Mouse (Mus musculus): ENCODE results near the gene Alcam. TPM values are rescaled to one million over a fixed set of nuclear protein-coding genes. Genes with fewer than 3 reads are reported as not detected.

The Alcam gene
- polyA plus RNA-seq, 1 experiment: 39.1 TPM

GRCm38 (mm10) chr16:52406072-52406471, 47.8 kb downstream of the Alcam start:
- TF ChIP-seq POLR2A (IDR thresholded peaks at IDR 0.05; ENCODE audit: borderline replicate concordance, extremely low read depth, insufficient read depth, insufficient read length, poor library complexity, severe bottlenecking) (no peak), CTCF (IDR thresholded peaks at IDR 0.05; ENCODE audit: borderline replicate concordance, extremely low read depth, insufficient read depth, insufficient read length) (no peak)
- no peak for DNase-seq (ENCODE audit: low read depth)

DNA sequence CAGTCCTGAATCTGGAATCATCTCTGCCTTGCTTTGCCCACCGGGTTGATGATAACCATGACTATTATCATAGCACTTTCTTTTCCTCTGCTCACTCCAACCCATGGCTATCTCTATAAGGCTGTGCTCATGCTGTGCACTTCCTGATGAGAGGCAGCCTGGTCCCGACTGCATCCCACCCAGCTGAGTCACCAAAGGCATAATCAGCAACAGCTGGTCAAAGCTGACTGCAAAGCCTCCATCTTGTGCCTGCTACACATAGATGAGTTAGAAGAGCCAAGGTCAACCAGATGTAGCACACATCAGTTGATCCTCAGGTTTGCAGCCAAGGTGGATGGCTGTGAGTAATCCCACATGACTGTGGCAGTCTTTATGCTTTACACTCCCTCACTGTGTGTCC, 48.6 kb downstream of the Alcam start:
- DNase-seq (ENCODE audit: low read depth): no peak
- no peak for TF ChIP-seq CTCF (IDR thresholded peaks at IDR 0.05; ENCODE audit: borderline replicate concordance, extremely low read depth, insufficient read depth, insufficient read length)

- no peak for TF ChIP-seq CTCF (IDR thresholded peaks at IDR 0.05; ENCODE audit: borderline replicate concordance, extremely low read depth, insufficient read depth, insufficient read length)
- no peak for TF ChIP-seq POLR2A (IDR thresholded peaks at IDR 0.05; ENCODE audit: borderline replicate concordance, extremely low read depth, insufficient read depth, insufficient read length, poor library complexity, severe bottlenecking)
- DNase-seq (ENCODE audit: low read depth): no peak
Measured at GRCm38 (mm10) chr16:52399112-52399511, 54.8 kb downstream of the Alcam start.

GRCm38 (mm10) chr16:52386781-52387300, 67.0 kb downstream of the Alcam start:
- TF ChIP-seq CTCF (IDR thresholded peaks at IDR 0.05; ENCODE audit: borderline replicate concordance, extremely low read depth, insufficient read depth, insufficient read length) (no peak), POLR2A (IDR thresholded peaks at IDR 0.05; ENCODE audit: borderline replicate concordance, extremely low read depth, insufficient read depth, insufficient read length, poor library complexity, severe bottlenecking) (no peak)
- peak; percentile 88 for DNase-seq (ENCODE audit: low read depth)

GRCm38 (mm10) chr16:52383456-52384185, 70.3 kb downstream of the Alcam start:
- no peak for TF ChIP-seq CTCF (IDR thresholded peaks at IDR 0.05; ENCODE audit: borderline replicate concordance, extremely low read depth, insufficient read depth, insufficient read length)
- no peak for TF ChIP-seq POLR2A (IDR thresholded peaks at IDR 0.05; ENCODE audit: borderline replicate concordance, extremely low read depth, insufficient read depth, insufficient read length, poor library complexity, severe bottlenecking)
- DNase-seq (ENCODE audit: low read depth): peak; percentile 25

DNA sequence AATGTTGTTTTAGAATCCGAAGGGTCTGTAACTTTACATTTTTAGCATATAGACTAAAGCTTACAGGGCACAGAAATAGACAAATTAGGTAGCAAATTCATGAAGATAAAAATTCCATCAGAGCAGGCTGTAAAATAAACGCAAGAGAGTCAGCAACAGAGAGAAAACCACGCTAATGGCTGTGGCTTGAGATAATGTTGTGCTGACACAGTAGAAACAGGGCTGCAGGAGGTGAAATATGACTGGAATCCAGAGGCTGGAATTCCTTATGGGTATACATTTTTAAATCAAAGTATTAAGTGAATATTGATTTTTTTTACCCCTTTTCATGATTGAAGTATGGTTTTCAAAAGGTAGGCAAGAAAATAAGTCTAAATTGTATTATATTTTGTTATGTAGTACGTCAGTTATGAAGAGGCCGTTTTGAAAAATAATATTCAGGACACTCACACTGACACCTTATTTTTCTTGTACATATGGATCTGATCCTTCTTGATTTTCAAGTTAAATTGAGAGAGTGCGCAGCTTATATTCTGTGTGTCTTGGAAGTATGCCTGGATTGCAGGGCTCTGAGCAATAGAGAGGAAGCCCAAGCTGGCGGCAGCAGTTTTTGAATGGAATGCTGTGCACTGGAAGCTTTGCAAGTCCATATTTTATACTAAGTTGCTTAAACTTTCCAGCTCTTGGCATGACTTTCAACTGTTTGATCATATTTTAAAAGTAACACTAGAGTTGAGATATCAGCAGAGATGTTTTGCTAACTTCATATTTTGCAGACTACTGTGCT, 74.9 kb downstream of the Alcam start:
- TF ChIP-seq POLR2A (IDR thresholded peaks at IDR 0.05; ENCODE audit: borderline replicate concordance, extremely low read depth, insufficient read depth, insufficient read length, poor library complexity, severe bottlenecking) (no peak), CTCF (IDR thresholded peaks at IDR 0.05; ENCODE audit: borderline replicate concordance, extremely low read depth, insufficient read depth, insufficient read length) (no peak)
- DNase-seq (ENCODE audit: low read depth): peak; percentile 69

- no peak for TF ChIP-seq CTCF (IDR thresholded peaks at IDR 0.05; ENCODE audit: borderline replicate concordance, extremely low read depth, insufficient read depth, insufficient read length)
- no peak for TF ChIP-seq POLR2A (IDR thresholded peaks at IDR 0.05; ENCODE audit: borderline replicate concordance, extremely low read depth, insufficient read depth, insufficient read length, poor library complexity, severe bottlenecking)
- no peak for DNase-seq (ENCODE audit: low read depth)
Measured at GRCm38 (mm10) chr16:52376827-52377226, 77.0 kb downstream of the Alcam start.

- DNase-seq (ENCODE audit: low read depth): no peak
- no peak for TF ChIP-seq POLR2A (IDR thresholded peaks at IDR 0.05; ENCODE audit: borderline replicate concordance, extremely low read depth, insufficient read depth, insufficient read length, poor library complexity, severe bottlenecking)
- TF ChIP-seq CTCF (IDR thresholded peaks at IDR 0.05; ENCODE audit: borderline replicate concordance, extremely low read depth, insufficient read depth, insufficient read length): no peak
Measured at GRCm38 (mm10) chr16:52371956-52372355, 81.9 kb downstream of the Alcam start.

- DNase-seq (ENCODE audit: low read depth): no peak
- TF ChIP-seq POLR2A (IDR thresholded peaks at IDR 0.05; ENCODE audit: borderline replicate concordance, extremely low read depth, insufficient read depth, insufficient read length, poor library complexity, severe bottlenecking) (no peak), CTCF (IDR thresholded peaks at IDR 0.05; ENCODE audit: borderline replicate concordance, extremely low read depth, insufficient read depth, insufficient read length) (no peak)
Measured at GRCm38 (mm10) chr16:52368521-52368920, 85.4 kb downstream of the Alcam start.

GRCm38 (mm10) chr16:52366915-52367314, 87.0 kb downstream of the Alcam start:
- no peak for DNase-seq (ENCODE audit: low read depth)
- no peak for TF ChIP-seq CTCF (IDR thresholded peaks at IDR 0.05; ENCODE audit: borderline replicate concordance, extremely low read depth, insufficient read depth, insufficient read length)
- TF ChIP-seq POLR2A (IDR thresholded peaks at IDR 0.05; ENCODE audit: borderline replicate concordance, extremely low read depth, insufficient read depth, insufficient read length, poor library complexity, severe bottlenecking): no peak

DNA sequence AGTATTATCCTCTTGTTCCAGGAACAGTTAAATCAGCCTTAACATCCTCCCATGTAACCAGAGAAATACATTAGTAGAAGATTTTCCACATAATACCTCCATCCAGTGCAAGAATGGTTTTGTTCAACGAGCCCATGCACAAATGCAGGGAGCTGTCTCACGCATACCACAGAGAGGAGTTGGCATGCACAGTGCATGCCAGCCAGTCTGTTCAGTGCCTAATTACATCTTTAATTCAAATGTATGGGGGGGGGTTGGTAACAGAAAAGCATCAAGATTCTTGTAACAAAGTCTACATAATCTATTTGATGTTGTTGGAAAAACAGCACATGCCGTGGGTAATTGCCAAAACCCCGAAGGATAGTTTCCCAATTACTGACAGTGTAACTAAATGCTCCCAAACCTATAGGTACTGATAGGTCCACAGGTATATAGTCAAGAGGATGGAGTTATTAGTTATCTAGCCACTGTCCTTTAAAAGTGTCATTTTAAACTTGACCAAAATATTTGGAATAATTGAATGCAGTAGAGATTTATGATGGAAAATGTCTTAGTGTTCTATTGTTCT, 89.8 kb downstream of the Alcam start:
- TF ChIP-seq CTCF (IDR thresholded peaks at IDR 0.05; ENCODE audit: borderline replicate concordance, extremely low read depth, insufficient read depth, insufficient read length) (no peak), POLR2A (IDR thresholded peaks at IDR 0.05; ENCODE audit: borderline replicate concordance, extremely low read depth, insufficient read depth, insufficient read length, poor library complexity, severe bottlenecking) (no peak)
- DNase-seq (ENCODE audit: low read depth): peak; percentile 85
